Mouse (Mus musculus): Measurements from ENCODE around the gene Ltbr. TPM values are rescaled to one million over a fixed set of nuclear protein-coding genes. Genes with fewer than 3 reads are reported as not detected.
A peak's percentile ranks its signal among the peaks of the same experiment; 100 is the strongest.
"Not testable (repeated sequence)": the region's sequence is repeated elsewhere in the genome, so short reads cannot be mapped to it uniquely, and the experiment has no call there.

The Ltbr gene
- total RNA-seq, 1 experiment from 2014 or later: 47.9 TPM

- ATAC-seq (replicated peaks; ENCODE audit: insufficient number of reproducible peaks, low FRiP score, low TSS enrichment, poor library complexity, severe bottlenecking): no peak
Measured at GRCm38 (mm10) chr6:125318981-125319918, 5.6 kb upstream of the Ltbr start.

DNA sequence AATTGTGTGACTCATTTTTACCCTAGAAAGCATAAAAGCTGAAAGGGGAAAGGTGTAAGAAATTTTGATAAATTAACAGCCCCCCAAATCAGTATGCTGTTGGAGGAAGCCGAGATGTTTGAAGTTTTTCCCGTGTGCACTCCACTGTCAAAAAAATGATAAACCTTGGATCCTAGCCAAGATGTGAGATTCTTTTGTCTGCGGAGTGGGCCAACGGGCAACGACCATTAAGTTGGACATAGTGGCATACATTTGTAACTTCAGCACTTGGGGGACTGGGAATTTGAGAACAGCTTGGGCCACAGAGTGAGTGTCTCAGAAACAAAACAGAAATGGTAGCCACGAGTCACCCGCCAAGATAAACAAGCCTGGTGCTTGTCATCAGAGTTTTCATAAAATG, 3.4 kb upstream of the Ltbr start:
- no peak for ATAC-seq (replicated peaks; ENCODE audit: insufficient number of reproducible peaks, low FRiP score, low TSS enrichment, poor library complexity, severe bottlenecking)

GRCm38 (mm10) chr6:125314746-125315145, 1.1 kb upstream of the Ltbr start:
- no peak for ATAC-seq (replicated peaks; ENCODE audit: insufficient number of reproducible peaks, low FRiP score, low TSS enrichment, poor library complexity, severe bottlenecking)

DNA sequence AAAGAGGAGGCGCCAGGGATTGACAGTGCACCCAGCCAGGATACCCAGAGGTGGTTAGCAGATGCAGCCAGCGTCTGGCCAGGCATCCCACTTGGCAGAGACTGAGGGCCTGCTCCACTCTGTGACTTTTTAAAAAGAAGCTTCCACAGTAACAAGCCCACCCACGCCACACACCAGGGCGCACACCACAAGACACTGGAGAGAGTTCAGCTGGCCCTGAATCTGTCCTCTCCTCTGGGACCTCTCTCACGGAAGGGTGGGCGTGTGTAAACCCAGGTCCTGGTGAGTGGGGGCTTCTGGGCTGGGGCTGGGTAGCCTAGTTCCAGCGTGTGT, 512 bp upstream of the Ltbr start:
- ATAC-seq (replicated peaks; ENCODE audit: insufficient number of reproducible peaks, low FRiP score, low TSS enrichment, poor library complexity, severe bottlenecking): 0 out of 2 replicates have a peak, but pooled peaks have one; percentile 1

DNA sequence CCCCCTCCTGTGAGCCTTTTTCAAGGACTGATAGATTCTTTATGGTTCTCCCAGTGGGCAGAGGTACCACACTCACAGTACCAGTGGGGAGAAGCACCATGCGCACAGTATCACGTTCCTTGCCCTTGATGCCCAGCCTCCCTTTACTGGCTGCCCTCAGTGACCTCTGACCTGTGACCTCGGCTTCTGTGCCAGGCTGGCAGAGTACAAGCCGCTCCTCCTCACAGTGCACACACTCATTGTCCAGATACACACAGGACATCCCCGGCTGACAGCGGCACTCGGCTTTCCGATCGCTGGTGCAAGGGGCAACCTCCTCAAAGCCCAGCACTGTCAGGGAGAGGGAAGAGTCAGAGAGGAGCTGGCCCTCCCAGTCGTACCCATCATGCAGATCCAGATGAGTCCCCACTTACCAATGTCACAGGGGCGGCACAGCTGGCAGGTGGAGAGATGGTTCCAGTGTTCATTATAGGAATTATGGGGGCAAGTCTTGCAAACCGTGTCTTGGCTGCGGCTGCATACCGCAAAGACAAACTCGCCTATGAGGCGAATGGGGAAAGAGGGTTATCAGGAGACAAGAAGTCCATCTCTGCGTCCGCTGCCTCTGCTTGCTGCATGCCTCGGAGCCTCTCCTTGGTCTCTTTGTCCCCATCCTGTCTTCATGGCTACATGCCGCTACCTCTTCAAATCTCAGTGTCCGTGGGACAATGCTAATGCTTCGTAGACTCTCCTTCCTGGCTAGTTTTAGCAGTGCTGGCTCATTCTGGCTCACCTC, 917 bp downstream of the Ltbr start:
- no peak for ATAC-seq (replicated peaks; ENCODE audit: insufficient number of reproducible peaks, low FRiP score, low TSS enrichment, poor library complexity, severe bottlenecking)

DNA sequence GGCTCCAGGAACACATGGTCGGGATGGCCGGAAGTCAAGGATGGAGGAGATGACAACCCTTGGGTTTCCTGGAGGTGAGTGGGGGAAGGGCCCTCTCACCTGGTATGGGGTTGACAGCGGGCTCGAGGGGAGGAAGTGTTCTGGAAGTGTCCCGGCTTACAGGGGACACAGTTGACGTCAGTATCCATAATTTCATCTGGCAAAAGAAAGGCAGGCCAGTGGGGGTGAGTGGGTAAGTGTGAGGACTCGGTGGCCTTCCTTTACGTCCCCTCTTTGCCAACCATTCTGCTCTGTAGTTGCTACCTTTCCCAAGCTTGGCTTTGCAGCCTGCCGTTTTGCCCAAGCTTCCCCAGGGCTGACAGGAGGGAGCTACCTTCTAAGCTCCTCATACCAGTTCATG, 1.5 kb downstream of the Ltbr start:
- no peak for ATAC-seq (replicated peaks; ENCODE audit: insufficient number of reproducible peaks, low FRiP score, low TSS enrichment, poor library complexity, severe bottlenecking)

DNA sequence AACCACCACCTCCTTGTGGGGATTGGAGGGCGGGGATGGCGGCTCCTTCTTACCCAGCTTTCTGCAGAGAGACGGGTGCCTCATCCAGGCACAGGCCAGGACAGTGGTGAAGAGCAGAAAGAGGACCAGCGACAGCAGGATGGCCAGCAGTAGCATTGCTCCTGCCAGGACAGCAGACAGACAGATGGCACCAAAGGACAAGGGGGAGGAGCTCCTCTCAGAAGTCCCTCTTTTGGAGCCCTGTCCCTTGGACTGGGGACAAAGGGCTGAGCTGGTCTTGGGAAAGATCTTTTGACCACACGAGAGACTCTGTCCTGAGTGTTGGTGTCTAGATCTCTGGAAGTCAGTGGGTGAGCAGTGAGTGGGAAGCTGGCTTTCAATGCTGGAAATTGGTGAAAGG, 4.3 kb downstream of the Ltbr start:
- no peak for ATAC-seq (replicated peaks; ENCODE audit: insufficient number of reproducible peaks, low FRiP score, low TSS enrichment, poor library complexity, severe bottlenecking)

DNA sequence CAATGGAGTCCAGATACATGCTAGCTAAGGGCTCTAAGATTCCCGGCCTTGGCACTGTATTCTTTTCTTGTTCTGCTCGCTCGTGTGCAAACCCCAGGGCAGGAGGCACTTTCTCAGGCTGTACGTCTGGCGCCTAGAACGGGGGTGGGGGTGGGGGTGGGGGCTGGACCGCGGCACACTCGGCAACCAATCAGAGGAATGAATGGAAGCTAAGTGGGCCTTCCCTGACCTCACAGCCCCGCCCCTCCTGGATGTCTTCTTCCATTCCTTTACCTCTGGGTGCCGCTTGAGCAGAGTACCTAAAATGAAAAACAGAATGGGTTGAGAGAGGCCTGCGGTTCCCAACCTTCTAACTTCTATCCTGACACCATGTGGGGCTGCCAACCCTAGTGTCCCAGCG, 4.8 kb downstream of the Ltbr start:
- no peak for ATAC-seq (replicated peaks; ENCODE audit: insufficient number of reproducible peaks, low FRiP score, low TSS enrichment, poor library complexity, severe bottlenecking)

GRCm38 (mm10) chr6:125307091-125307490, 6.6 kb downstream of the Ltbr start:
- ATAC-seq (replicated peaks; ENCODE audit: insufficient number of reproducible peaks, low FRiP score, low TSS enrichment, poor library complexity, severe bottlenecking): no peak

GRCm38 (mm10) chr6:125305465-125305864, 8.2 kb downstream of the Ltbr start:
- no peak for ATAC-seq (replicated peaks; ENCODE audit: insufficient number of reproducible peaks, low FRiP score, low TSS enrichment, poor library complexity, severe bottlenecking)

DNA sequence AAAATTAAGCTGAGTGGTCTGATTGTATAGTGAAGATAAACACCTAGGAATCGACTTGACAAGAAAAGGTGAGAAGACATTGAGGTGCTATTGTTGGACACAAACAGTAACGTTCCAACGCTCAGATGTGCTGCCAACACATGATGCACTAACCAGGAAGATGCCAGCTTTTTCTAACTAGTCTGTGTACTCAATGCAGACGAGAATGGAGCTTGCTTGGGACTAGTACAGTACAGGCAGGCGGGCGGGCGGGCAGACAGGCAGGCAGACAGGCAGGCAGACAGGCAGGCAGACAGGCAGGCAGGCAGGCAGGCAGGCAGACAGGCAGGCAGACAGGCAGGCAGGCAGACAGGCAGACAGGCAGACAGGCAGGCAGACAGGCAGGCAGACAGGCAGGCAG, 9.3 kb downstream of the Ltbr start:
- ATAC-seq (replicated peaks; ENCODE audit: insufficient number of reproducible peaks, low FRiP score, low TSS enrichment, poor library complexity, severe bottlenecking): not testable (repeated sequence)

- ATAC-seq (replicated peaks; ENCODE audit: insufficient number of reproducible peaks, low FRiP score, low TSS enrichment, poor library complexity, severe bottlenecking): no peak
Measured at GRCm38 (mm10) chr6:125303242-125303641, 10.4 kb downstream of the Ltbr start.

DNA sequence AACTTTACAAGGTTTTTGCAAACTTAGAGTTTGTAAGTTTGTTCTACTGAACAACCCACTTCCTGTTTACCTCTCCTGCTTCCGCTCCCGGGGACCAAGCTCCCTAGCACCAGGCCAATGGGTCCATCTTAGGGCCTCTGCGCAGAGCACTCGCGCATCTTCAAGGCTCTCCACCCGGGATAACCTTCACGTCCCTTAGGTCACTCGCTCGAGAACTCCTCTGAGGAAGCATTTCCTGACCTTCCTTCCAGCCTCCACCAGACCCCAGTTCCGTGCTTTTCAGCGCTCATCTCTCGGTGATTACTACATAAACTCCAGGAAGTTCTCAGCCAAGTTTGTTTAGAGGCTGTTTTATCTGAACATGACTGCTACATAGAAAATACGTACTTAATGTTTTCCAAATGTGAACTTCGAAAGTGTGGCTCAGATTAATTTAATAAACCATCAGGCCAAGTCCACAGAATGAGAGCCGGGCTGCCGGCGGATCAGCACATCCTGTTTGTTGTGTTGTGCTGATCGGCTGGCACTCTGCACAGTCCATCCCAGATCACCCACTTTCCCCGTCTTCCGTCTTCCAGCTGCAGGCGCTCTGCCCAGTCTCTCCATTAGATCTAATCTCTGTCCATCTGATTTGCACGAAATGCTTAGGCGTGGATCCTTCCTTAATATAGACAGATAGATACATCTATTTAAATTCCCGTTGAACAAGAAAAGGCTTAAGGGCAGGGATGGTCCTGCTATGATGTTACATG, 11.3 kb downstream of the Ltbr start:
- ATAC-seq (replicated peaks; ENCODE audit: insufficient number of reproducible peaks, low FRiP score, low TSS enrichment, poor library complexity, severe bottlenecking): no peak

GRCm38 (mm10) chr6:125300982-125301381, 12.7 kb downstream of the Ltbr start:
- ATAC-seq (replicated peaks; ENCODE audit: insufficient number of reproducible peaks, low FRiP score, low TSS enrichment, poor library complexity, severe bottlenecking): no peak

- no peak for ATAC-seq (replicated peaks; ENCODE audit: insufficient number of reproducible peaks, low FRiP score, low TSS enrichment, poor library complexity, severe bottlenecking)
Measured at GRCm38 (mm10) chr6:125297149-125297820, 16.4 kb downstream of the Ltbr start.

DNA sequence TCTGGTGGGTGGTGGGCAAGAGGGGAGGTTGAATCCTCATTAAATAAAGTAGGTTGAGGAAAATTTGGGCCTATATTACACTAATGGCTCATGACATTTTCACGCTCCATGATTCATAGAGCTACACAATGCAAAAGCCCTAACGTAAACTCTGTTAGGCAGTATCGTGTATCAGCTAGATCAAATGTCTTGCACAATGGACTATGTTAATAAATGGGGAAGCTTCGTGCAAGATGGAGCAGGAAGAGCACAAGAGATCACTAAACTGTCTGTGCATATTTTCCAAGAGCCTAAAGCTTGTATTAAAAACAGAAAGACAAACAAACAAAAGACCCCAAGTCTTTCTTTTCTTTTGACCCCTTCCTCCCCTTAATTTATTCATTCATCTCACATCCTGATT, 19.6 kb downstream of the Ltbr start:
- peak; percentile 72; the same call in 1 of the 2 replicates for ATAC-seq (replicated peaks; ENCODE audit: insufficient number of reproducible peaks, low FRiP score, low TSS enrichment, poor library complexity, severe bottlenecking)

- ATAC-seq (replicated peaks; ENCODE audit: insufficient number of reproducible peaks, low FRiP score, low TSS enrichment, poor library complexity, severe bottlenecking): no peak
Measured at GRCm38 (mm10) chr6:125292256-125292655, 21.4 kb downstream of the Ltbr start.

GRCm38 (mm10) chr6:125291329-125291728, 22.4 kb downstream of the Ltbr start:
- no peak for ATAC-seq (replicated peaks; ENCODE audit: insufficient number of reproducible peaks, low FRiP score, low TSS enrichment, poor library complexity, severe bottlenecking)

- ATAC-seq (replicated peaks; ENCODE audit: insufficient number of reproducible peaks, low FRiP score, low TSS enrichment, poor library complexity, severe bottlenecking): no peak
Measured at GRCm38 (mm10) chr6:125288730-125289129, 25.0 kb downstream of the Ltbr start.

Data from monocyte, adult 5-6 weeks (primary cell).